In the genomic region with DNA sequence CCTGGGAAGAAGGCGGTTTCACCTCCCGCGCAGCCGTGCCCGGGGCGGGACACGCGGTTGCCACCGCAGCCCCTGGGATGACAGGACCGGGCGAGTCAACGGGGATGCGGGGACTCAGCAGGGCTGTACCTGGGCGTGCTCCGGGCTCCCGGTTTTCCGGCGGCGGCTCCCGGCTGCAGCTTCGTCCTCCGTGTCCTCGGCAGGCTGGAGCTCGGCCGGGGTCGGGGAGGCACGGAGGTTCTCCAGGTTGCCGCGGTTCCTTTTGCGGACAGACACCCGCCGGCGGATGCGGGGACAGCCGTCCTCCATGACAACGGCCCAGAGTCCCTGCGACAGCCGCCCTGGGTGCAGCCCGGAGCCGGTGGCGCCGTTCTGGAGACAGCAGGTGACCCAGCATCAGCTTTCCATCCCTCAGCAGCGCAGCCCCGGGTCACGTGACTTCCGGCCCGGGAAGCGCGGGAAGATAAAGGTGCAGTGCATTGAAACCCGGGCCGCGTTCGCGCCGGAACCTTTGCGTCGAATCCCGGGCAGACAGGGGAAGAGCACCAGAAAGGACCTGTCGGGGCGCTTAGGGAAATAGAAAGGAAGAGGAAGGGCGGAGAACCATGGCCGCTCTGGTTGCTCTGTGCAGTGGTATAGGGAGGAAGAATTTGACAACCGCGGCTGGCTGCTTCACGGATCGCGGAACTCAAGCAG, we compare ENCODE assay signal across 7 mouse cellular contexts. TPM values are rescaled to one million over a fixed set of nuclear protein-coding genes. Genes with fewer than 3 reads are reported as not detected.
DNase-seq lines count a peak whose midpoint lies in the region; ATAC-seq lines count a peak whose summit lies in the region.

A gene (minus strand): TSS at position 434 of the 696 bp plus-strand sequence.
A gene (plus strand): TSS at position 463 of the 696 bp plus-strand sequence.

- peaks cover 3% of the 10 kb centered on the region; the same call in 1 of the 2 replicates for H3K4me1 ChIP-seq in intestine, embryonic 16.5 days (ENCODE audit: control insufficient read depth, insufficient read depth, low read length)
- peaks cover 9% of the 10 kb centered on the region for H3K4me1 ChIP-seq in midbrain, embryonic 11.5 days (ENCODE audit: control insufficient read depth, insufficient read depth, low read length)

- peak within 1 kb of the TSS; percentile 85 for H3K4me2 ChIP-seq in intestine, embryonic 16.5 days (ENCODE audit: low read depth, low read length)
- peak within 1 kb of the TSS; percentile 92 for H3K4me2 ChIP-seq in midbrain, embryonic 11.5 days

- H3K27me3 ChIP-seq in intestine, embryonic 16.5 days (replicated peaks; ENCODE audit: control insufficient read depth, insufficient read depth, low read length) = no peaks in the 10 kb centered on the region
- H3K27me3 ChIP-seq in midbrain, embryonic 11.5 days (ENCODE audit: control insufficient read depth, insufficient read depth, low read length) = no peaks in the 10 kb centered on the region

- intact Hi-C loops in left cerebral cortex, postnatal 36 days (cut with DNase I) = loop anchor here (2.0 to 10.0 kb wide), 2 partner anchors 48 to 264 kb away; no protein-coding TSS in a partner anchor

- peak within 1 kb of the TSS; percentile 88 for H3K4me3 ChIP-seq in intestine, embryonic 16.5 days (ENCODE audit: low read length)
- H3K4me3 ChIP-seq in midbrain, embryonic 11.5 days (ENCODE audit: low read depth, low read length) = peak within 1 kb of the TSS; percentile 78

- H3K27ac ChIP-seq in intestine, embryonic 16.5 days (ENCODE audit: low read length) = no peak within 1 kb of the TSS; the same call in 1 of the 2 replicates
- no peak within 1 kb of the TSS for H3K27ac ChIP-seq in midbrain, embryonic 11.5 days (ENCODE audit: low read depth, low read length)

- DNase-seq in adrenal gland, adult 2 months = peak; percentile 94
- peak; percentile 91 for DNase-seq in embryo, embryonic 11.5 days (ENCODE audit: low read depth, low spot score)
- DNase-seq in gastrocnemius, postnatal 4 days (ENCODE audit: low spot score in 2 of 2) = peak; percentile 80 to 88
- peak; percentile 92 to 93 for DNase-seq in left cerebral cortex, postnatal 36 days (ENCODE audit: low spot score in 2 of 2)
- DNase-seq in midbrain, embryonic 11.5 days (ENCODE audit: low spot score, missing footprints) = peak; percentile 98
- DNase-seq in skeletal muscle tissue, adult 2 months (ENCODE audit: low read depth, low spot score) = peak; percentile 83

- no peaks in the 10 kb centered on the region for H3K9me3 ChIP-seq in intestine, embryonic 16.5 days (ENCODE audit: control insufficient read depth, low read length)
- no peaks in the 10 kb centered on the region for H3K9me3 ChIP-seq in midbrain, embryonic 11.5 days (ENCODE audit: control insufficient read depth, low read length)

- peak; percentile 98 for ATAC-seq in intestine, embryonic 16.5 days
- peak; percentile 97 for ATAC-seq in midbrain, embryonic 11.5 days (ENCODE audit: low FRiP score)

- H3K9ac ChIP-seq in intestine, embryonic 16.5 days (ENCODE audit: low read depth, low read length) = peak within 1 kb of the TSS; percentile 84
- peak within 1 kb of the TSS; percentile 85 for H3K9ac ChIP-seq in midbrain, embryonic 11.5 days (ENCODE audit: low read length)

- under 1% methylated on average over 67 of the region's 67 CpGs for WGBS in intestine, embryonic 16.5 days
- 0% methylated on average over 67 of the region's 67 CpGs for WGBS in midbrain, embryonic 11.5 days

- H3K36me3 ChIP-seq in intestine, embryonic 16.5 days (ENCODE audit: control insufficient read depth, insufficient read depth, low read length) = no peaks in the 10 kb centered on the region
- H3K36me3 ChIP-seq in midbrain, embryonic 11.5 days (ENCODE audit: control insufficient read depth, insufficient read depth, low read length) = peaks cover 6% of the 10 kb centered on the region

RNA-seq across cellular contexts. Expression of the first gene that starts in this region (rescaled TPM):
- 10 to 100 TPM in 1 of 2 experiments, 1 to 10 TPM in 1; 6.7 to 10.4 TPM for total RNA-seq in adrenal gland, adult 2 months (2021)
- polyA plus RNA-seq in adrenal gland, adult 2 months (2012; rRNA removed) = 2.7 and 4.0 TPM in 2 replicates
- 1 to 10 TPM; 5.5 to 7.0 TPM for total RNA-seq in gastrocnemius, postnatal 4 days (2021)
- 11.6 and 13.9 TPM in 2 replicates for polyA plus RNA-seq in intestine, embryonic 16.5 days (2015; fragmentation: Nextera tagmentation; extraction: Ambion mirVana)
- 10 to 100 TPM; 15.3 to 19.8 TPM for total RNA-seq in left cerebral cortex, postnatal 36 days (2021)
- 17.6 and 22.4 TPM in 2 replicates for polyA plus RNA-seq in midbrain, embryonic 11.5 days (2014; fragmentation: Nextera tagmentation; extraction: Ambion mirVana)

RNA-seq across cellular contexts. Expression of the second gene that starts in this region (rescaled TPM):
- total RNA-seq in adrenal gland, adult 2 months (2021) = 10 to 100 TPM; 86.0 to 97.4 TPM
- polyA plus RNA-seq in adrenal gland, adult 2 months (2012; rRNA removed) = 5.2 and 5.4 TPM in 2 replicates
- 10 to 100 TPM; 67.9 to 81.1 TPM for total RNA-seq in gastrocnemius, postnatal 4 days (2021)
- polyA plus RNA-seq in intestine, embryonic 16.5 days (2015; fragmentation: Nextera tagmentation; extraction: Ambion mirVana) = 152 and 155 TPM in 2 replicates
- total RNA-seq in left cerebral cortex, postnatal 36 days (2021) = 10 to 100 TPM; 49.4 to 50.8 TPM
- polyA plus RNA-seq in midbrain, embryonic 11.5 days (2014; fragmentation: Nextera tagmentation; extraction: Ambion mirVana) = 167 and 178 TPM in 2 replicates

Comparison
In these comparisons a context has a peak if more than half of its experiments do, and no peak if none do; other contexts are left out.
1. RNA of the second gene that starts in this region (polyA plus RNA-seq): 167 to 178 TPM in midbrain, embryonic 11.5 days and 152 to 155 TPM in intestine, embryonic 16.5 days; 5.2 to 5.4 TPM in adrenal gland, adult 2 months; every median in the first group is over 10 times any median in the second.
2. Peak in every context shown above with its lines, with median percentiles within 50 percentile points of each other: DNase-seq.